Mouse (Mus musculus) layer of hippocampus, adult 8-10 months (tissue): Measurements from ENCODE around the gene Begain. TPM values are rescaled to one million over a fixed set of nuclear protein-coding genes. Genes with fewer than 3 reads are reported as not detected.
A peak's percentile ranks its signal among the peaks of the same experiment; 100 is the strongest.

Source experiments
- DNase-seq, 2 experiments: peaks; one replicate each; pipeline ENCODE4 v3.0.0; 2022; ENCODE audit warnings: low spot score in 2 of 2
- total RNA-seq, 4 experiments: library from RNA; stranded (reverse); gene quantifications; 2 replicates each; pipeline ENCODE4 v1.2.4; 2022

Begain gene
- total RNA-seq: 100 to 1,000 TPM; 112 to 129 (median 120) TPM

DNA sequence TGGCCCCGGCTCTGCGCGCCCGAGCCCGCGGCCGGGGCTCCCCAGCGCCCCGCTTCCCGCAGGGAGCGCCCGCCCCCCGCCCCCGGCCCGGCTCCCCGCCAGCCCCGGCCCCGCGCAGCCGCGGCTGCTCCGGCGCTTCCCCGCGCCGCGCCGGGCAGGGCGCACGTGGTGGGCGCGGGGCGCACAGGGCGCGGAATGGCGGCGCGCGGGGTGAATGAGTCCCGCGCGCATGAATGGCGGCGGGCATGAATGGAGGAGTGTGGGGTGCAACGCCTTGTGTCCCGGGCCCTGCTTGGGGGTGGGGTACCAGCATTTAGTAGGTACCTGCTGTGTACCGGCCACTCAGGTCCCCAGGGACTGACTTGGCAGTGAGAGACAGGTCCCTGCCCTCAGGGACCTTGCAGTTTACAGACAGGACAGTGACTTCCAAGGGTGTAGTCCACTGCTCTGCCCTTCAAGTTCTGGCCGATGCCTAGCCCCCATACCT, at the start of gene Begain:
Begain (minus strand) TSS at position 51 of the 487 bp plus-strand sequence.
- DNase-seq: no peak

DNA sequence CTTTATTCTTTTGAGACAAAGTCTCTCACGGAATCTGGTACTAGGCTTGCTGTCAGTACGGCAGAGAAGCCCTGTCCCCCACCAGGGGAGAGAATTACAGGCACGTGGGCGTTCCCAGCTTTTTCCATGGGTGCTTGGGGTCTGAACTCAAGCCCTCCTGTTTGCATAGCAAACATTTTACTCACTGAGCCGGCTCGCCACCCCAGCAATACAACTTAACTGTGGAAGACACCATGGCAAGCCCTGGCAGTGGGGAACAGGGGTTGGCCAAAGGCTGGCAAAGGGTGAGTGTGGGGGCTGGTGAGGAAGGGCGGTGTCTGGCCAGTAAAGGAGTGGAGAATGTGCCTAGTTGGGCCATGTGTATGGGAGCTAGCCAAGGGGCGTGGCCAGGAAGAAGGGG, 47.7 kb upstream of the Begain start:
- DNase-seq: no peak

GRCm38 (mm10) chr12:109115161-109115560, 47.1 kb upstream of the Begain start:
- DNase-seq: no peak

GRCm38 (mm10) chr12:109112996-109113592, 45.1 kb upstream of the Begain start:
- no peak for DNase-seq

GRCm38 (mm10) chr12:109112354-109112995, 44.5 kb upstream of the Begain start:
- DNase-seq: no peak

DNA sequence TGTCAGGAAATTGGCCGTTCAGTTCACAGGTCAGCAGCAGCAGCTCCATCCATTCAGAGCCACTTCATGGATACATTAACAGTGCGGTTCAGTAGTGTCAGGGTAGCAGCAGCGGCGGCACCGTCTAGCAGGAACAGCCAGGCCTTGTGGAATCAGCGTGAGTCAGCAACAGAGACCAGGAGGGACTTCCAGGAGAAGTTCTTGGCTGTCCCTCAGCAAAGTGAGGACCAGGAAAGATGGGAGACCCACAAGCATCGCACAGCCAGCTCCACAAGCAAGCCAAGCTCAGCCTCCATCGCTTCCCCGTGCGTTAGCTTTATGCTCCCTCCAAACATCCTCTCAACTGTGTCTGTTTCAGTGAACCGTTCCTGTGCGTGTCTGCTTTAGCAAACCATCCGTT, 40.9 kb upstream of the Begain start:
- DNase-seq: no peak

GRCm38 (mm10) chr12:109100381-109100780, 32.4 kb upstream of the Begain start:
- no peak for DNase-seq

DNA sequence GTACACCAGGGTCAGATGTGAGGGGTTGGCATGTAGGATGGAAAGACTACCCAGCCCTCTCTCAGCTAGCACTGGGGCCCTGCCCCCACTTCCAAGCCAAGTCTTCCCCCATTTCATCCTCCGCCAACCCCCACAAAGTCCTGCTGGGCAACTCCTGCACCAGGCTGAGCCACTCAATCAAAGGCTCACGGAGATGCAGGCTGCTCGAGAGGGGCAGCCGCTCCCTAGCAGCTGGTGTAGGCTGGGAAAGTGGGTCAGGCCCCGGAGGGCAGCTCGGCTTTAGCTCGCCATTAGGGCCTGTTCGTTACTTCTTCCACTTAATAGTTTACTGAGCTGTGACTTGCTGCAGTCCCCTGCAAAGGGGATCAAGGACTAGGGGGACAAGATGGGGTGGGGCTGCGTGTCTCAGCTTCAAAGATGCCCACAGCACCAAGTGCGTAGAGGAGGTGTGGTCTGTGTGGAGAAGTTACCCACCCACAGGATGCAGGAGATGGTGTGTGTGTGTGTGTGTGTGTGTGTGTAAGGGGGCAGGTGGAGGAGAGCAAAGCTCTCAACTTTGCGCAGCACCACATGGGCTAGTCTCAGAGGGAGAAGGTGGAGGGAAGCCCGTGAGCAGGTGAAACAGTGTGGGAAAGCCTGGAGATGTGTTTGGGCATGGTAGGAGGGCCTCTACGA, 22.6 kb upstream of the Begain start:
- DNase-seq: no peak

- DNase-seq: no peak
Measured at GRCm38 (mm10) chr12:109090041-109090440, 22.0 kb upstream of the Begain start.

GRCm38 (mm10) chr12:109086111-109086510, 18.1 kb upstream of the Begain start:
- no peak for DNase-seq

DNA sequence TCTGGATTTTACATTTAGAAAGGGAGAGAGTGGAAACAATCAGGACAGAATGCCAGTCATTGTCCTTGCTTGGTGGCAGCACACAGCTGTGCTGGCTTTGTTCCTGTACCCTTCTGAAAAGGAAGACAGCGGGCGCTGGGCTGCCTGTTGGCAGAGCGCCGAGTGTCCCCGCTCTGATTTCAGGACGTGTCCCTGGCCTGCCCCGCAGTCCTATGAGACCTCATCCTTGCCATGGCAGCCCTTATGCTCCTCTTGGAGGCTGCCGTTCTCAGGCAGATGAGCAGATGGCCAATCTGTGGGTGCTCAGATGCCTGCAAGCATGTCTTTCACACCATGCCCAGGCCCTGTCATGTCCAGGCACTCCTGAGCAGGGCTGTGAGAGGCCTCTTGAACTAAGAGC, 17.7 kb upstream of the Begain start:
- DNase-seq: peak; percentile 33 to 61

GRCm38 (mm10) chr12:109085046-109085445, 17.0 kb upstream of the Begain start:
- DNase-seq: no peak

GRCm38 (mm10) chr12:109083476-109083875, 15.5 kb upstream of the Begain start:
- DNase-seq: no peak

- no peak for DNase-seq
Measured at GRCm38 (mm10) chr12:109077036-109077435, 9.0 kb upstream of the Begain start.

DNA sequence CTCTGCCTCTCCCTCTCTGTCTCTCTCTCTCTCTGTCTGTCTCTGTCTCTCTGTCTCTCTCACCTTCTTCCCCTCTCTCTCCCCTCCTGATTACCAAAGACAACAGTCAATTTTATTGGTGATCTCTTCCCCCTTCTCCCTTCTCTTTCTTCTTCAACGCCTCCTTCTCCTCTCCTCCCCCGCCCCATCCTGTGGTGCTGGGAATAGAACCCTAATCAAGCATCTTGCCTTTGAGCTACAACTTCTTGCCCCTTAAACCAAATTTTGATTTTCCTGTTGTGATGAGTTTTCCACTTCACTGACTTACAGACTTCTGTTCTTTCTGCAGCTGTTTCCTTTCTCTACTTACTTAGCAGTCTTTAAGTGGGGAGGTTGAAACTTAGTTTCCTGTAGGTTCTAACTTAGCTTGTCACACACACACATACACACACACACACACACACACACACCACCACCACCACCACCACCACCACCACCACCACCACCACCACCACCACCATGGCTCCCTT, 6.8 kb upstream of the Begain start:
- DNase-seq: no peak

GRCm38 (mm10) chr12:109074106-109074505, 6.1 kb upstream of the Begain start:
- no peak for DNase-seq

DNA sequence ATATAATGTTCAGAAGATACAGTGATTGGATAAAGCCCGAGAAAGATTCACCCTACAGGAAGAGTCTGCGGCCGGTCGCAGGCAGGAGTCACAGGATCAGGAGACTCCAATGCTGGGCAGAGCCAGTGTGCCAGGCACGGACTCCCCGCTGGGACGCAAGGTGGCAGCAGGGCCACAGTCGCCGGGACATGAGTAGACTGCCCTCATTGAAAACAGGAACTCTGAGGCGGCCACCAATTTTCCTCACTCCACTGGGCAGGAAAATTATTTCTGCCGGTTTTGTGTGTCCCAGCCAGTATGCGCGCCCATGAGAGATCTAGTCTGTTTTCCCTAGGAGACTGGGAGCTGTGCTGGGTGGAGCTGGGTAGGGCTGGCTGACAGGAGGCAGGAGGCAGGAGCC, 3.2 kb upstream of the Begain start:
- DNase-seq: no peak

GRCm38 (mm10) chr12:109069751-109070150, 1.7 kb upstream of the Begain start:
- no peak for DNase-seq

DNA sequence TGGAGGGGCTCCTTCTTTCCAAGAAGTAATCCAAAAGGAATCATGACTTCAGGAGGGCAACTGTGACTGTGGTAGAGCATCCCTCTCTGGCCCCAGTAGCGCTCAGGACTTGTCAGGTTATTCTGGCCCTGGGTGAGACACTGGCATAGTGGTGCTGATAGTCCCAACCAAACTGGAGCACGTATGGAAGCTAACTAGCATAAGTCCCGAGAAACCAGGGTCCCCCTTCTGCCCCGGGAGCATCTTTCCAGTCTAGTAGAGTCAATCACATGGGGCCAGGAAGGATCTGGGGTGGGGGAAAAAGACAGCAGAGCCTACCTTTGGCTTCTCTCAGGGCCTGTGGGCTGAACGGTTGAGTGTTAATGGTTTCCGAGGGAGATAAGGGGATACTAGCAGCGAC, 721 bp upstream of the Begain start:
- DNase-seq: no peak

DNA sequence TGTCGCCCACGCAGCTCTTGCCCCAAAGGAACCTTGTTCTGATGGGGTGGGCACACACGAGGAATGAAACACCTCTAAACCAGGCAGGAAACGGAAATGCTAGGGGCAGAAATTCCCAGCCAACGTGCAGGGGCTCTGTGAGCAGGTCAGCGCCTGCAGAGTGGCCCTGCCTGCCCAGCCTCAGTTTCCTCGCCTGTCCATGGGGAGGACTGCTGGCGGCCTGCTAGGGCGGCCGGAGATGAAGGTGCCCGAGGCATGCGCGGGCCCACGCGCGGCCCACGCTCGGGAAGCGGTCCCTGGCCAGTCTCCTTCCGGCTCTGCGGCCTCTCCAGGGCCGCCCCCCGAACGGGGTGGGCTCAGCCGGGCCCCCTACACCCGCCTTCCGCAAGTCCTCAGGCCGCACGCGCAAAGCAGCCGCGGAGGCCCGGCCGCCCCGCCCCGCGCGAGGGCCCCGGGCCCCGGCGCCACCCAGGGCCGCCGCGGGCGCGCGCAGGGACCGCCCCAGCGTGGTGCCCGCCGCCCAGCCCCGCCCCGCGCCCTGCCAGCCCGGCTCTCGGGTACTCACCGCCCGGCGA, 369 bp downstream of the Begain start:
- DNase-seq: peak in 1 of 2 experiments; percentile 37

DNA sequence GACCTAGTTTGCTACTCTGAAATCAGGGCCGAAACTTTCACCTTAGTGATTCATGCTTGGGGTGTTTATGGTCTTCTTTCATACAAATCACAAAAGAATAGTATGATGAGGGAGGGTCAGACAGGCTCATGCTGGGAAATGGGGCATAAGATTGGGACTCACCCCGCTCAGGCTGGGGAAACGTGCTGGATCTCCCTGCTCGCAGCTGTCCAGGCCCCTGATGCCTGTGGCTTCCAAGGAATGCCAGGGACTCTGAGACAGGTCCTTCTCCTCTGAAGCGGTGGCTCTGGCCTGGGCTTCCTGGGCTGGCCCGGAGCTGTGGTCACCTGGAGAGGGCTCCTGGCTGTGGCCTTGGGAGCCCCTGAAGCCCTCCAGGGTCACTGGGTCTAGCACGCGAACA, 9.4 kb downstream of the Begain start:
- peak in 1 of 2 experiments; percentile 2 for DNase-seq

- DNase-seq: no peak
Measured at GRCm38 (mm10) chr12:109057736-109058135, 10.3 kb downstream of the Begain start.
